Mouse (Mus musculus) fat pad, adult 2 months (tissue): Measurements from ENCODE around the gene Atp5h.

ENCODE experiments used
- DNase-seq: peaks from one replicate; pipeline ENCODE4 v3.0.0-alpha.2; 2011; ENCODE audit warnings: low read depth, low spot score; ENCODE audit errors: extremely low read depth

Atp5h gene

DNA sequence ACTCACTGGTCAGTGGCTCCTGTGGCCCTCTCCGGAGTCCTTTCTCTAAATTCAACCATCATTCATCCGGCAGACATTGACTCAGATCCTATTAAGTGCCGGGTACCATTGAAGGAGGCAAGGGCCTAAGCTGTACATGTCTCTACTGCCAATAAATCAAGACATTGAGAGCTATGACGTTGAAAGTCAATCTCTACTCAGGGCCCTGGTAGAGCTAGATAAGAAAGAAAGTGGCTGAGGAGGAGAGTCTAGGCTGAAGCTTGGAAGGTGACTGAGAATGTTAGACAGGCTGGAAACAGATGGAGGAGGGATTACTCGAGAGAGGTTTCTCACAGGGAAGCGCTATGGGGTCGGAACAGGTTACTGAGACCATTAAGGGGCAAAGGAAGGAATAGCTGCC is 49.4 kb downstream of the Atp5h start:
- DNase-seq: no peak

- DNase-seq: no peak
Measured at GRCm38 (mm10) chr11:115367395-115367944, 52.3 kb downstream of the Atp5h start, which contains the start of gene Hid1. TSS of gene Hid1 (minus strand) at chr11:115367756.

DNA sequence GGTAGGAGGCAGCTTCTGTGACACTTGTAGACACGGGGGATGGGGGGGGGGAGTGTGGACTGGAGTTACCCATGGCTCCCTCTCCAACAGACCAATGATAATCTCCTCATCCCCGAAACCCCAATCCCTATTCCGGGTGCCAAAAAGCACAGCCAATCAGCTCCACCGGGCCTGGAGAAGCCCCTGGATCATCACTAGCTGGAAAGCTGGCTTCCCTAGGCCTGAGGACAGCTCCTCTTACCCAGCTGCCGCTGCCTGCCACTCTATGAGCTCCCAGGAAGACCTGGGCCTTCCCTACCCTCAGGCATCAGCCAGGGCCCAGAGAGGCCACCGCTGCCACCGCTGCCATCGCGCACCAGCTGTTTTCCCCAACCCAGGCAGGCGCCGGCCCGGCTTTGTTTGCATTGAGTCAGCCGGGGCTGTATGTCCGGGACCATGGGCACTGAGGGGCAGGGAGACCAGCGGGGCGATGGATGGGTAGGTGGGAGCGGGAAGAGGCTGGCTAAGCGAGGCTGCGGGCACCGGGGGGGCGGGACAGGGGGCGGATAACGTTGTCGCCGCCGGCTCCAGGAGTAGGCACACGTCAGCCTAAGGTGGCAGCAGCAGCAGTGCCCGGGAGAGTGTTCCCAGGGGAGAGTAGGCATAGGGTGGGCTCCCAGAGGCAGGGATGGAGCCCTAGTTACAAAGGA is 52.9 kb downstream of the Atp5h start:
- no peak for DNase-seq

- no peak for DNase-seq
Measured at GRCm38 (mm10) chr11:115366039-115366705, 53.6 kb downstream of the Atp5h start.
